Mouse (Mus musculus) stomach, embryonic 14.5 days (tissue): ENCODE measurements around the gene Plekhg6. TPM values are rescaled to one million over a fixed set of nuclear protein-coding genes. Genes with fewer than 3 reads are reported as not detected.
A peak's percentile ranks its signal among the peaks of the same experiment; 100 is the strongest.

ENCODE experiments used
- ATAC-seq: fragments of 200-750 bp; cut with Nextera tagmentation; 2 replicates; pipeline ENCODE4 v1.8.0; 2017; ENCODE audit warnings: low read depth, moderate TSS enrichment; ENCODE audit not compliant: insufficient number of reproducible peaks, insufficient read depth, low FRiP score
- H3K27ac ChIP-seq: fragments of 300-500 bp; sonication (generic); 2 replicates; pipeline ENCODE4 v1.5.1; 2014; ENCODE audit warnings: mild to moderate bottlenecking, low read length, moderate library complexity, mixed read lengths
- H3K27me3 ChIP-seq: fragments of 300-500 bp; sonication (generic); 2 replicates; pipeline ENCODE4 v1.6.1; 2014; ENCODE audit warnings: low read length, control low read depth, mixed read lengths; ENCODE audit not compliant: control insufficient read depth, insufficient read depth
- H3K36me3 ChIP-seq: fragments of 300-500 bp; sonication (generic); 2 replicates; pipeline ENCODE4 v1.6.1; 2014; ENCODE audit warnings: mild to moderate bottlenecking, control low read depth, low read length, moderate library complexity, mixed read lengths; ENCODE audit not compliant: control insufficient read depth, insufficient read depth
- H3K4me1 ChIP-seq: fragments of 300-500 bp; sonication (generic); 2 replicates; pipeline ENCODE4 v1.6.1; 2014; ENCODE audit warnings: low read length, control low read depth, mixed read lengths; ENCODE audit not compliant: control insufficient read depth, insufficient read depth
- H3K4me2 ChIP-seq: fragments of 300-500 bp; sonication (generic); replicated peaks from 2 replicates; pipeline ENCODE4 v1.6.1; 2014; ENCODE audit warnings: low read depth, low read length, control low read depth
- H3K4me3 ChIP-seq: fragments of 300-500 bp; sonication (generic); 2 replicates; pipeline ENCODE4 v1.5.1; 2014; ENCODE audit warnings: low read depth, low read length, control low read depth
- H3K9ac ChIP-seq: fragments of 300-500 bp; sonication (generic); replicated peaks from 2 replicates; pipeline ENCODE4 v1.6.1; 2014; ENCODE audit warnings: low read depth, mild to moderate bottlenecking, control low read depth, low read length, moderate library complexity, mixed read lengths
- H3K9me3 ChIP-seq: fragments of 300-500 bp; sonication (generic); 2 replicates; pipeline ENCODE4 v1.6.1; 2016; ENCODE audit warnings: low read depth, low read length, control low read depth; ENCODE audit not compliant: control insufficient read depth
- WGBS: fragments of 180-500 bp; shearing (Covaris S2); extraction: QIAGEN DNeasy Blood & Tissue Kit; methylation state at CpG from one replicate; pipeline ENCODE4 v1.1.7; 2014; 5-methylcytosine and 5-hydroxymethylcytosine counted together
- polyA plus RNA-seq: library from polyadenylated mRNA; unstranded; fragments of >200 nt; fragmentation: Nextera tagmentation; extraction: Ambion mirVana; gene quantifications from 2 replicates; pipeline ENCODE4 v1.2.1, GENCODE M21; 2014

Plekhg6 gene
- polyA plus RNA-seq, 1 experiment from 2014 or later: 2.1 TPM

- Histone ChIP-seq H3K4me3 (no peak overlapping the region), H3K4me2 (no peak overlapping the region), H3K9ac (no peak overlapping the region), H3K9me3 (no peaks in the 10 kb centered on the region), H3K27me3 (no peaks in the 10 kb centered on the region), H3K27ac (no peak overlapping the region; the same call in 1 of the 2 replicates), H3K36me3 (peaks cover 16% of the 10 kb centered on the region), H3K4me1 (peaks cover 49% of the 10 kb centered on the region)
- no peak for ATAC-seq
- 74% methylated on average over 4 of the region's 4 CpGs for WGBS
These were observed 26.9 kb downstream of the Plekhg6 start for GRCm38 (mm10) chr6:125353655-125354054.

GRCm38 (mm10) chr6:125353221-125353620 lies 27.4 kb downstream of the Plekhg6 start:
- Histone ChIP-seq H3K4me2 (no peak overlapping the region), H3K9me3 (no peaks in the 10 kb centered on the region), H3K27me3 (no peaks in the 10 kb centered on the region), H3K4me1 (peaks cover 49% of the 10 kb centered on the region), H3K4me3 (no peak overlapping the region), H3K27ac (no peak overlapping the region), H3K9ac (no peak overlapping the region), H3K36me3 (peaks cover 11% of the 10 kb centered on the region)
- no peak for ATAC-seq
- 81% methylated on average over 11 of the region's 11 CpGs for WGBS

DNA sequence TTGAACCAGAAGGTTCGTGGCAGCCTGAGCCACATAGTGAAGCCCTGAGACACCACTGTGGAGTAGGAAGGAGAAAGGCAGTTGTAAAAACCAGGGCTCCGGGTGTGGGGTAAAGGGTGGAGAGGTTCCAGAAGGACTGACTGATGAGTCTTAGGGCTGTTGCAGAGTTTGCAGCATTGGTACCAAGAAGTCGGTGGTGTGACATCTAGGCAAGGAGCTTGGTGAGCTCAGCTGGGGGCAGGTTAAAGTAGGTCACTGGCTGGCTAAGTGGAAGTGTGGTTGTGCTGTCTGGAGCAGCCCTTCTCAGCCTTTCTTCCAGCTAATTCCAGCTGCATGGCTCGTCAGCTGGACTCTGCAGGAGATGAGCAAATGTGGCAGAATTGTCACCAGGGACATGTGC lies 27.8 kb downstream of the Plekhg6 start:
- peaks cover 7% of the 10 kb centered on the region for H3K36me3 ChIP-seq
- H3K4me3 ChIP-seq: no peak overlapping the region
- no peak for ATAC-seq
- no peaks in the 10 kb centered on the region for H3K27me3 ChIP-seq
- H3K9ac ChIP-seq: no peak overlapping the region
- no peaks in the 10 kb centered on the region for H3K9me3 ChIP-seq
- H3K27ac ChIP-seq: no peak overlapping the region
- peaks cover 49% of the 10 kb centered on the region for H3K4me1 ChIP-seq
- no peak overlapping the region for H3K4me2 ChIP-seq
- 63% methylated on average over 4 of the region's 4 CpGs for WGBS

- H3K4me3 ChIP-seq: no peak overlapping the region
- peaks cover 49% of the 10 kb centered on the region for H3K4me1 ChIP-seq
- WGBS: 62% methylated on average over 5 of the region's 5 CpGs
- no peaks in the 10 kb centered on the region for H3K9me3 ChIP-seq
- H3K27me3 ChIP-seq: no peaks in the 10 kb centered on the region
- H3K27ac ChIP-seq: no peak overlapping the region
- no peak overlapping the region for H3K9ac ChIP-seq
- no peaks in the 10 kb centered on the region for H3K36me3 ChIP-seq
- H3K4me2 ChIP-seq: no peak overlapping the region
- ATAC-seq: no peak
These were observed 28.6 kb downstream of the Plekhg6 start for GRCm38 (mm10) chr6:125352046-125352384.

GRCm38 (mm10) chr6:125351368-125352045 lies 29.1 kb downstream of the Plekhg6 start:
- peaks cover 49% of the 10 kb centered on the region for H3K4me1 ChIP-seq
- no peaks in the 10 kb centered on the region for H3K27me3 ChIP-seq
- H3K27ac ChIP-seq: no peak overlapping the region
- H3K36me3 ChIP-seq: no peaks in the 10 kb centered on the region
- no peak for ATAC-seq
- no peaks in the 10 kb centered on the region for H3K9me3 ChIP-seq
- WGBS: 60% methylated on average over 8 of the region's 8 CpGs
- peak overlapping the region; percentile 82; the same call in 1 of the 2 replicates for H3K4me3 ChIP-seq
- H3K4me2 ChIP-seq: peak overlapping the region; percentile 62
- H3K9ac ChIP-seq: no peak overlapping the region

- Histone ChIP-seq H3K9ac (peak overlapping the region; percentile 86; the same call in 1 of the 2 replicates), H3K4me3 (peak overlapping the region; percentile 82), H3K27ac (peak overlapping the region; percentile 91; the same call in 1 of the 2 replicates), H3K36me3 (no peaks in the 10 kb centered on the region), H3K27me3 (no peaks in the 10 kb centered on the region), H3K4me1 (peaks cover 46% of the 10 kb centered on the region), H3K4me2 (peak overlapping the region; percentile 62), H3K9me3 (no peaks in the 10 kb centered on the region)
- 50% methylated on average over 2 of the region's 2 CpGs for WGBS
- ATAC-seq: no peak
These were observed 29.6 kb downstream of the Plekhg6 start for GRCm38 (mm10) chr6:125350995-125351324.

DNA sequence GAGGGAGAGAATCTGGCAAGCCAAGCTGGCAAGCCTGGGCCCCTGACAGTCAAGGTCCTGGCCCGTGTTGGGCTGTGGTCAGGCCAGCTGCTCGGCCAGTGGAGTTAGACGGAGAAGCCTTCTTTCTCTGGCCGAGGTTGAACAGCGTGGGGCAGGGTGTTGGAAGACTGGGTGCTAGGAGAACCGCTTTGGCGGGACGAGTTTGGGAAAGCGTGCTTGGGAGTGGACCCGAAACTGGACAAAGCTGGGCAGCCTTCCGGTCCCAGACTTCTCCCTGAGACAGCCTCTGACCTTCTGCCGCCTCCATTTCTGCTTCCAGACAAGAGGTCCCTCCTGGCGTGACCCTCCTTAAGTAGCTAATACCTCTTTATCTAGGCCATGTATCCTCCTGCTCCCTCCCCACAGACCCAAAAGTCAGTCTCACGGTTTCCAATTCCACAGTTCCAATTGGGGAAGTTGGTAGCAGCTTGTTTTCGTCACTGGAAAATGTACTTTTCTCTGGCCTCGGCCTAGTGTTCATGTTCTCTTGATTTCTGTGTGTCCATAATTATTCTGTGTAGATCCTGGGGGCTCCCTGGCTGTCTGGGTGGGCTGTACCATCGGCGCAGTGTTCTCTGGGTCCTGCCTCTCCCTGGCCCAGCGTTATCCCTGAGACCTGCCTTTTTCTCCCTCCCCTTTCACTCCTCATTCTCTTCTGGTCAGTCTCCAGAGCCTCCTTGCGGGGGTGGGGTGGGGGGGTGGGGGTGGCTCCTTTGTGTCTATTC lies 30.2 kb downstream of the Plekhg6 start:
- Histone ChIP-seq H3K27me3 (no peaks in the 10 kb centered on the region), H3K27ac (peak overlapping the region; percentile 91), H3K36me3 (no peaks in the 10 kb centered on the region), H3K4me2 (peak overlapping the region; percentile 62), H3K9me3 (no peaks in the 10 kb centered on the region), H3K9ac (peak overlapping the region; percentile 86), H3K4me1 (peaks cover 41% of the 10 kb centered on the region), H3K4me3 (peak overlapping the region; percentile 82)
- ATAC-seq: no peak
- 2% methylated on average over 20 of the region's 20 CpGs for WGBS

DNA sequence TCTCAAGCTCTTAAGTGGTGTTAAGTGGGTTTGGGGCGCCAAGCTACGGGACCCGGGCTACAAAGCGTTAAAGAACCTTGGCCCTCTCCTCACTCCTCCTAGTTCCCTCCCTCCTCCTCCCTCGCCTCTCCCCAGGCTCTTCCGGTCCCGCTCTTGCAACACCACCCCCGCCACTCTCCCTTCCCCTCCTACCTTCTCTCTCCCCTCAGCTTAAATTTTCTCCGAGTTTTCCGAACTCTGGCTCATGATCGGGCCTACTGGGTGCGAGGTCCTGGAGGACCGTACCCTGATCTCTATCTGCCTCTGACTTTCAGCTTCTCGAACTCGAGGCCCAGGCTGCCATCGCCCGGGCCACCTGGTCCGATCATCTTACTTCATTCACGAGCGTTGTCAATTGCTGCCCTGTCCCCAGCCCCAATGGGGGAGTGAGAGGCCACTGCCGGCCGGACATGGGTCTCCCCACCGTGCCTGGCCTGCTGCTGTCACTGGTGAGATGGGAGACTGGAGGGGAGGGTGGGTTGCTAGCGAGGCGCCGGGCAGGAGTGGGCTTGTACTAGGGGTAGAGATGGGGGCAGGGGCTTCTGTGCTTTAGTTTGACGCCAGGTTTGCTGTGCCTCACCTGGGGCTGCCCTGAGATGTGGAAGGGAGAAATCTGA lies 30.9 kb downstream of the Plekhg6 start:
- WGBS: under 1% methylated on average over 27 of the region's 27 CpGs

More for the DNA sequence above, 30.9 kb downstream of the Plekhg6 start:
- no peaks in the 10 kb centered on the region for H3K27me3 ChIP-seq
- no peaks in the 10 kb centered on the region for H3K9me3 ChIP-seq
- ATAC-seq: peak; percentile 86
- peaks cover 34% of the 10 kb centered on the region for H3K4me1 ChIP-seq
- peak overlapping the region; percentile 82 for H3K4me3 ChIP-seq
- H3K4me2 ChIP-seq: peak overlapping the region; percentile 62
- H3K36me3 ChIP-seq: no peaks in the 10 kb centered on the region
- peak overlapping the region; percentile 91 for H3K27ac ChIP-seq
- H3K9ac ChIP-seq: peak overlapping the region; percentile 86
